Mouse (Mus musculus): ENCODE data around the gene Slc25a25. TPM values are rescaled to one million over a fixed set of nuclear protein-coding genes. Genes with fewer than 3 reads are reported as not detected.

Gene Slc25a25
- polyA plus RNA-seq, 2 experiments: 12.7 to 17.4 TPM

- peak overlapping the region; percentile 39 for H3K4me3 ChIP-seq (replicated peaks; ENCODE audit: low read length)
- peak overlapping the region; percentile 69 for H3K4me2 ChIP-seq (replicated peaks; ENCODE audit: low read depth, low read length, severe bottlenecking)
- ATAC-seq (ENCODE audit: low FRiP score, low read depth): peak; percentile 93
- peaks cover 28% of the 10 kb centered on the region for H3K36me3 ChIP-seq (ENCODE audit: control insufficient read depth, insufficient read depth, low read length)
- 1% methylated on average over 14 of the region's 14 CpGs for WGBS
- peak overlapping the region; percentile 40 for H3K9ac ChIP-seq (ENCODE audit: low read depth, low read length, severe bottlenecking)
- H3K27me3 ChIP-seq (ENCODE audit: control insufficient read depth, insufficient read depth, low read length): no peaks in the 10 kb centered on the region
- no peak for TF ChIP-seq POLR2A (IDR thresholded peaks at IDR 0.05; ENCODE audit: borderline replicate concordance, extremely low read depth, insufficient read depth, insufficient read length)
- no peaks in the 10 kb centered on the region for H3K9me3 ChIP-seq (ENCODE audit: control insufficient read depth, low read length)
- H3K27ac ChIP-seq (replicated peaks; ENCODE audit: low read depth, low read length): peak overlapping the region; percentile 74
- H3K4me1 ChIP-seq (ENCODE audit: control insufficient read depth, insufficient read depth, low read length): peaks cover 34% of the 10 kb centered on the region
- peak; percentile 94 for DNase-seq (ENCODE audit: low spot score)
Observed at GRCm38 (mm10) chr2:32423481-32424331, 27.5 kb downstream of the Slc25a25 start.

GRCm38 (mm10) chr2:32421851-32422251, 29.4 kb downstream of the Slc25a25 start:
- DNase-seq (ENCODE audit: low spot score) (no peak), ATAC-seq (ENCODE audit: low FRiP score, low read depth) (no peak)
- no peak overlapping the region for H3K27ac ChIP-seq (replicated peaks; ENCODE audit: low read depth, low read length)
- no peak overlapping the region for H3K9ac ChIP-seq (ENCODE audit: low read depth, low read length, severe bottlenecking)
- 89% methylated on average over 6 of the region's 6 CpGs for WGBS
- H3K36me3 ChIP-seq (ENCODE audit: control insufficient read depth, insufficient read depth, low read length): peaks cover 47% of the 10 kb centered on the region
- H3K4me3 ChIP-seq (replicated peaks; ENCODE audit: low read length): no peak overlapping the region
- no peak for TF ChIP-seq POLR2A (IDR thresholded peaks at IDR 0.05; ENCODE audit: borderline replicate concordance, extremely low read depth, insufficient read depth, insufficient read length)
- peaks cover 22% of the 10 kb centered on the region for H3K4me1 ChIP-seq (ENCODE audit: control insufficient read depth, insufficient read depth, low read length)
- H3K4me2 ChIP-seq (replicated peaks; ENCODE audit: low read depth, low read length, severe bottlenecking): no peak overlapping the region
- H3K9me3 ChIP-seq (ENCODE audit: control insufficient read depth, low read length): no peaks in the 10 kb centered on the region
- no peaks in the 10 kb centered on the region for H3K27me3 ChIP-seq (ENCODE audit: control insufficient read depth, insufficient read depth, low read length)

GRCm38 (mm10) chr2:32420647-32421046, 30.6 kb downstream of the Slc25a25 start:
- ATAC-seq (ENCODE audit: low FRiP score, low read depth): no peak
- H3K4me3 ChIP-seq (replicated peaks; ENCODE audit: low read length): no peak overlapping the region
- H3K4me2 ChIP-seq (replicated peaks; ENCODE audit: low read depth, low read length, severe bottlenecking): no peak overlapping the region
- no peaks in the 10 kb centered on the region for H3K9me3 ChIP-seq (ENCODE audit: control insufficient read depth, low read length)
- no peak overlapping the region for H3K9ac ChIP-seq (ENCODE audit: low read depth, low read length, severe bottlenecking)
- no peak for TF ChIP-seq POLR2A (IDR thresholded peaks at IDR 0.05; ENCODE audit: borderline replicate concordance, extremely low read depth, insufficient read depth, insufficient read length)
- H3K36me3 ChIP-seq (ENCODE audit: control insufficient read depth, insufficient read depth, low read length): peaks cover 59% of the 10 kb centered on the region
- no peaks in the 10 kb centered on the region for H3K27me3 ChIP-seq (ENCODE audit: control insufficient read depth, insufficient read depth, low read length)
- 93% methylated on average over 6 of the region's 6 CpGs for WGBS
- peaks cover 22% of the 10 kb centered on the region for H3K4me1 ChIP-seq (ENCODE audit: control insufficient read depth, insufficient read depth, low read length)
- no peak for DNase-seq (ENCODE audit: low spot score)
- H3K27ac ChIP-seq (replicated peaks; ENCODE audit: low read depth, low read length): no peak overlapping the region

- ATAC-seq (ENCODE audit: low FRiP score, low read depth): no peak
- H3K27ac ChIP-seq (replicated peaks; ENCODE audit: low read depth, low read length): no peak overlapping the region
- WGBS: 85% methylated on average over 12 of the region's 12 CpGs
Observed at GRCm38 (mm10) chr2:32420066-32420608, 31.1 kb downstream of the Slc25a25 start.

GRCm38 (mm10) chr2:32419359-32419758, 31.9 kb downstream of the Slc25a25 start:
- ATAC-seq (ENCODE audit: low FRiP score, low read depth) (no peak), DNase-seq (ENCODE audit: low spot score) (no peak)
- Histone ChIP-seq H3K27me3 (ENCODE audit: control insufficient read depth, insufficient read depth, low read length) (no peaks in the 10 kb centered on the region), H3K36me3 (ENCODE audit: control insufficient read depth, insufficient read depth, low read length) (peaks cover 72% of the 10 kb centered on the region), H3K4me1 (ENCODE audit: control insufficient read depth, insufficient read depth, low read length) (peaks cover 18% of the 10 kb centered on the region), H3K4me2 (replicated peaks; ENCODE audit: low read depth, low read length, severe bottlenecking) (no peak overlapping the region), H3K9ac (ENCODE audit: low read depth, low read length, severe bottlenecking) (no peak overlapping the region), H3K4me3 (replicated peaks; ENCODE audit: low read length) (no peak overlapping the region), H3K9me3 (ENCODE audit: control insufficient read depth, low read length) (no peaks in the 10 kb centered on the region), H3K27ac (replicated peaks; ENCODE audit: low read depth, low read length) (no peak overlapping the region)
- 86% methylated on average over 3 of the region's 3 CpGs for WGBS
- TF ChIP-seq POLR2A (IDR thresholded peaks at IDR 0.05; ENCODE audit: borderline replicate concordance, extremely low read depth, insufficient read depth, insufficient read length): no peak

More at GRCm38 (mm10) chr2:32420066-32420608, 31.1 kb downstream of the Slc25a25 start:
- TF ChIP-seq POLR2A (IDR thresholded peaks at IDR 0.05; ENCODE audit: borderline replicate concordance, extremely low read depth, insufficient read depth, insufficient read length): no peak
- no peaks in the 10 kb centered on the region for H3K9me3 ChIP-seq (ENCODE audit: control insufficient read depth, low read length)
- H3K9ac ChIP-seq (ENCODE audit: low read depth, low read length, severe bottlenecking): no peak overlapping the region
- no peak for DNase-seq (ENCODE audit: low spot score)
- peaks cover 64% of the 10 kb centered on the region for H3K36me3 ChIP-seq (ENCODE audit: control insufficient read depth, insufficient read depth, low read length)
- H3K27me3 ChIP-seq (ENCODE audit: control insufficient read depth, insufficient read depth, low read length): no peaks in the 10 kb centered on the region
- H3K4me2 ChIP-seq (replicated peaks; ENCODE audit: low read depth, low read length, severe bottlenecking): no peak overlapping the region
- no peak overlapping the region for H3K4me3 ChIP-seq (replicated peaks; ENCODE audit: low read length)
- H3K4me1 ChIP-seq (ENCODE audit: control insufficient read depth, insufficient read depth, low read length): peaks cover 22% of the 10 kb centered on the region

All from limb, embryonic 14.5 days (tissue).